Mouse (Mus musculus) spleen, postnatal 4 days (tissue): ENCODE data around the gene Hopx.
A peak's percentile ranks its signal among the peaks of the same experiment; 100 is the strongest.

Experiments used
- DNase-seq, 2 experiments: peaks; one replicate each; pipeline ENCODE4 v3.0.0; 2022; ENCODE audit warnings: low spot score in 2 of 2

Hopx gene

GRCm38 (mm10) chr5:77132457-77133135 is 17.7 kb upstream of the Hopx start:
- DNase-seq = no peak

- no peak for DNase-seq
These were observed 17.0 kb upstream of the Hopx start for GRCm38 (mm10) chr5:77131879-77132278.

- no peak for DNase-seq
These were observed 15.5 kb upstream of the Hopx start for GRCm38 (mm10) chr5:77130310-77131020.

- DNase-seq = no peak
These were observed 15.0 kb upstream of the Hopx start for GRCm38 (mm10) chr5:77129907-77130306.

- no peak for DNase-seq
These were observed 13.9 kb upstream of the Hopx start for GRCm38 (mm10) chr5:77128854-77129253.

- DNase-seq = no peak
These were observed 11.6 kb upstream of the Hopx start for GRCm38 (mm10) chr5:77126415-77126968.

GRCm38 (mm10) chr5:77124817-77125283 is 9.9 kb upstream of the Hopx start:
- peak; percentile 44 to 65 for DNase-seq

- DNase-seq = no peak
These were observed 9.2 kb upstream of the Hopx start for GRCm38 (mm10) chr5:77124165-77124564.

GRCm38 (mm10) chr5:77123597-77123996 is 8.7 kb upstream of the Hopx start:
- DNase-seq = no peak

GRCm38 (mm10) chr5:77122254-77123192 is 7.6 kb upstream of the Hopx start:
- DNase-seq = no peak

GRCm38 (mm10) chr5:77120701-77121100 is 5.8 kb upstream of the Hopx start:
- DNase-seq = no peak

- DNase-seq = peak in 1 of 2 experiments; percentile 35
These were observed 4.8 kb upstream of the Hopx start for GRCm38 (mm10) chr5:77119475-77120422.

- no peak for DNase-seq
These were observed 811 bp upstream of the Hopx start for GRCm38 (mm10) chr5:77115732-77116131.

GRCm38 (mm10) chr5:77113773-77114172 is 1.1 kb downstream of the Hopx start:
- no peak for DNase-seq

- no peak for DNase-seq
These were observed 2.9 kb downstream of the Hopx start for GRCm38 (mm10) chr5:77112066-77112465.

- no peak for DNase-seq
These were observed 5.1 kb downstream of the Hopx start for GRCm38 (mm10) chr5:77109814-77110213.

GRCm38 (mm10) chr5:77108806-77109205 is 6.1 kb downstream of the Hopx start:
- DNase-seq = no peak

GRCm38 (mm10) chr5:77107146-77107822 is 7.6 kb downstream of the Hopx start:
- DNase-seq = no peak

GRCm38 (mm10) chr5:77102522-77103365 is 12.2 kb downstream of the Hopx start:
- DNase-seq = no peak
